Mouse (Mus musculus) myocyte (in vitro differentiated cells): ENCODE results near the gene Olfr554.

Source experiments
- CEBPB ChIP-seq: IDR thresholded peaks from 2 replicates; pipeline ENCODE4 v1.6.1; 2011; ENCODE audit warnings: mild to moderate bottlenecking, moderate library complexity; ENCODE audit not compliant: poor library complexity, insufficient read depth, severe bottlenecking
- E2F4 ChIP-seq: IDR thresholded peaks from one replicate; pipeline ENCODE4 v1.6.1; 2011; ENCODE audit warnings: mild to moderate bottlenecking, control low read depth, moderate library complexity; ENCODE audit not compliant: insufficient read depth
- MYOG ChIP-seq, 3 experiments: IDR thresholded peaks; one replicate each; pipeline ENCODE4 v1.6.1; 2011; ENCODE audit warnings: control low read depth in 2 of 3, low read depth in 2 of 3, mild to moderate bottlenecking in 2 of 3; ENCODE audit not compliant: insufficient read length in 2 of 3, control insufficient read depth in 1 of 3, insufficient read depth in 1 of 3
- POLR2A ChIP-seq: IDR thresholded peaks from one replicate; pipeline ENCODE4 v1.6.1; 2011; ENCODE audit warnings: low read depth, mild to moderate bottlenecking, control low read depth, moderate library complexity; ENCODE audit not compliant: insufficient read length
- POLR2AphosphoS2 ChIP-seq: IDR thresholded peaks from one replicate; pipeline ENCODE4 v1.6.1; 2011; ENCODE audit warnings: low read depth, control low read depth; ENCODE audit not compliant: insufficient read length
- REST ChIP-seq: IDR thresholded peaks from one replicate; pipeline ENCODE4 v1.6.1; 2011; ENCODE audit warnings: mild to moderate bottlenecking, control low read depth, moderate library complexity; ENCODE audit not compliant: insufficient read depth, insufficient read length
- SRF ChIP-seq: IDR thresholded peaks from one replicate; pipeline ENCODE4 v1.6.1; 2011; ENCODE audit warnings: low read depth; ENCODE audit not compliant: control insufficient read depth, insufficient read length
- TCF12 ChIP-seq: IDR thresholded peaks from one replicate; pipeline ENCODE4 v1.6.1; 2011; ENCODE audit warnings: mild to moderate bottlenecking, control low read depth; ENCODE audit not compliant: poor library complexity, insufficient read depth, severe bottlenecking
- TCF3 ChIP-seq: IDR thresholded peaks from one replicate; pipeline ENCODE4 v1.6.1; 2011; ENCODE audit warnings: low read depth, control low read depth; ENCODE audit not compliant: insufficient read length
- USF1 ChIP-seq: IDR thresholded peaks from one replicate; pipeline ENCODE4 v1.6.1; 2011; ENCODE audit warnings: low read depth, mild to moderate bottlenecking, control low read depth, moderate library complexity

- TF ChIP-seq POLR2A, result no peak
- TF ChIP-seq MYOG (IDR thresholded peaks at IDR 0.05; ENCODE audit: control insufficient read depth in 1 of 3, insufficient read depth in 1 of 3, insufficient read length in 2 of 3, low read depth in 2 of 3), result no peak
- no peak for TF ChIP-seq POLR2AphosphoS2
- no peak for TF ChIP-seq E2F4
- no peak for TF ChIP-seq CEBPB
- TF ChIP-seq USF1, result no peak
- no peak for TF ChIP-seq TCF12
- TF ChIP-seq REST, result no peak
- TF ChIP-seq SRF, result no peak
- TF ChIP-seq TCF3, result no peak
Measured at GRCm38 (mm10) chr7:102636665-102637064, 1.6 kb upstream of the Olfr554 start.
